Mouse (Mus musculus) heart, adult 2 months (tissue): ENCODE measurements around the gene Liph. TPM values are rescaled to one million over a fixed set of nuclear protein-coding genes. Genes with fewer than 3 reads are reported as not detected.

Experiments
- DNase-seq, 2 experiments: peaks; one replicate each; pipeline ENCODE4 v3.0.0; 2021
- H3K27ac ChIP-seq: fragments of 200-600 bp; 2 replicates; pipeline ENCODE4 v1.8.1; 2022
- H3K27me3 ChIP-seq: fragments of 200-500 bp; 2 replicates; pipeline ENCODE4 v1.6.1; 2012; ENCODE audit warnings: mild to moderate bottlenecking, low read length, inconsistent platforms, mixed read lengths; ENCODE audit not compliant: control insufficient read depth, insufficient read depth
- H3K36me3 ChIP-seq: fragments of 200-500 bp; 2 replicates; pipeline ENCODE4 v1.6.1; 2012; ENCODE audit warnings: low read length, inconsistent platforms; ENCODE audit not compliant: control insufficient read depth, insufficient read depth
- H3K4me1 ChIP-seq: fragments of 200-500 bp; 2 replicates; pipeline ENCODE4 v1.6.1; 2011; ENCODE audit warnings: low read length; ENCODE audit not compliant: control insufficient read depth, insufficient read depth
- H3K4me3 ChIP-seq: fragments of 200-600 bp; 2 replicates; pipeline ENCODE4 v1.8.1; 2022
- H3K79me2 ChIP-seq: fragments of 200-500 bp; replicated peaks from 2 replicates; pipeline ENCODE4 v1.6.1; 2012; ENCODE audit warnings: mild to moderate bottlenecking, inconsistent platforms, low read length, moderate library complexity, mixed read lengths; ENCODE audit not compliant: control insufficient read depth, insufficient read depth
- H3K9ac ChIP-seq: fragments of 200-500 bp; 2 replicates; pipeline ENCODE4 v1.6.1; 2012; ENCODE audit warnings: low read depth, mild to moderate bottlenecking, control low read depth, inconsistent platforms, low read length, mixed read lengths
- CTCF ChIP-seq: fragments of 200-600 bp; IDR thresholded peaks from 2 replicates; pipeline ENCODE4 v1.8.1; 2022; ENCODE audit warnings: antibody characterized with exemption, mild to moderate bottlenecking, moderate library complexity
- EP300 ChIP-seq: fragments of 200-500 bp; IDR thresholded peaks from 2 replicates; pipeline ENCODE4 v1.6.1; 2011; ENCODE audit warnings: low read depth, low read length, control low read depth; ENCODE audit not compliant: insufficient read depth
- POLR2A ChIP-seq: fragments of 200-500 bp; IDR thresholded peaks from 2 replicates; pipeline ENCODE4 v1.6.1; 2011; ENCODE audit warnings: mild to moderate bottlenecking, low read depth, low read length, control low read depth; ENCODE audit not compliant: insufficient read depth
- WGBS: fragments of 180-500 bp; shearing (Covaris S2); methylation state at CpG from one replicate; pipeline ENCODE4 v1.1.7; 2018; 5-methylcytosine and 5-hydroxymethylcytosine counted together
- intact Hi-C: fragments of 180-260 bp; cut with DNase I; formaldehyde crosslinking; loops from one replicate; pipeline ENCODE4 v1.15.1; 2025
- polyA plus RNA-seq: library from polyadenylated mRNA; depleted of rRNA; stranded (reverse); fragments of >200 nt; gene quantifications from 2 replicates; pipeline ENCODE4 v1.2.3, GENCODE M21; 2012
- total RNA-seq, 2 experiments: library from RNA; stranded (reverse); gene quantifications; 2 replicates each; pipeline ENCODE4 v1.2.3; 2021

Liph gene
- total and polyA plus RNA-seq, 3 experiments, result 0.20 TPM; not detected in 2

DNA sequence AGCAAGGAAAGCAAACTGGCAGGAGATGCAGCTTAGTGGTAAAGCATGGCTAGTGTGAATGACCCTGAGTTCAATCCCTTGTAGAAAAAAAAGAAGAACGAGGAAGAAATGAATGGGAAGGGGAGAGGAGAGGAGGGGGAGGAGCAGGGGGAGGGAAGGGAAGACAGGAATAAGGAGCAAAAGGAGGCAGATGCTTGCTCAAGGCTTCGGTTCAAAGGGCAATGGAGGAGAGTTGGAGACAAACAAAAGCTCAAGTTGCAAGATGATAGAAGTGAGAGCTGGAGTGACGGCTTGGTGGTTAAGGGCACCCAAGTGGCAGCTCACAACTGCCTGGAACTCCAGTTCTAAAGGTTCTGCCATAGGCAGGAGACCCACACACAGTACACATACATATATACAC, 9.3 kb downstream of the Liph start:
- no peak for DNase-seq
- Histone ChIP-seq H3K4me1 (no peaks in the 10 kb centered on the region), H3K36me3 (no peaks in the 10 kb centered on the region), H3K4me3 (no peak overlapping the region), H3K27ac (no peak overlapping the region), H3K9ac (no peak overlapping the region), H3K79me2 (no peaks in the 10 kb centered on the region), H3K27me3 (no peaks in the 10 kb centered on the region)
- intact Hi-C loops, result no loop called here
- WGBS, result 53% methylated on average over 3 of the region's 3 CpGs
- TF ChIP-seq EP300 (no peak), POLR2A (no peak), CTCF (no peak)

GRCm38 (mm10) chr16:21984091-21984490, 11.4 kb downstream of the Liph start:
- no peak for TF ChIP-seq EP300
- no peak for TF ChIP-seq CTCF
- TF ChIP-seq POLR2A, result no peak
- DNase-seq, result no peak

DNA sequence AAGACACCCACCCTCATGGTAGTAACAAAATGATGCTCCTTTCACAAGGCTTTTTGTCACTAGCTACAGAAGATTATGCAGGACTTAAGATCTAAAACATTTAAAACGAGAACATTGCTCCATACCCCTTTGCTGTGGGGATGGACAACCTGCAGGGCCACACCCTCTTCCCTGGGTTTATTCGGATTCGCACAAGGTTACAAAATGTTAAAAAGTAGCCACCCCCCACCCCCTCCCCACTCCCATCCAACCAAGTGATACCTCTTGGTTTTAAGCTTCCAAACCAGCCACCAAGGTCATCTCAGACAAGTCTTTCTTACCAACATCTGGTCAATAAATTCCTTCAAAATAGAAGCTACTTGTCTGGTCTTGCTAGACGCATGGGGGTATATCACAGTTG, 11.9 kb downstream of the Liph start:
- Histone ChIP-seq H3K4me3 (no peak overlapping the region), H3K79me2 (no peaks in the 10 kb centered on the region), H3K4me1 (no peaks in the 10 kb centered on the region), H3K9ac (no peak overlapping the region), H3K36me3 (no peaks in the 10 kb centered on the region), H3K27me3 (no peaks in the 10 kb centered on the region), H3K27ac (no peak overlapping the region)
- DNase-seq, result no peak
- TF ChIP-seq CTCF, result no peak
- TF ChIP-seq POLR2A, result no peak
- no peak for TF ChIP-seq EP300
- intact Hi-C loops, result no loop called here
- 87% methylated on average over 4 of the region's 4 CpGs for WGBS

More at GRCm38 (mm10) chr16:21984091-21984490, 11.4 kb downstream of the Liph start:
- H3K4me3 ChIP-seq, result no peak overlapping the region
- no peaks in the 10 kb centered on the region for H3K27me3 ChIP-seq
- no peaks in the 10 kb centered on the region for H3K36me3 ChIP-seq
- H3K79me2 ChIP-seq, result no peaks in the 10 kb centered on the region
- H3K27ac ChIP-seq, result no peak overlapping the region
- WGBS, result 84% methylated on average over 12 of the region's 12 CpGs
- no peaks in the 10 kb centered on the region for H3K4me1 ChIP-seq
- no peak overlapping the region for H3K9ac ChIP-seq
- intact Hi-C loops, result no loop called here

- DNase-seq, result no peak
- H3K4me3 ChIP-seq, result no peak overlapping the region
- H3K9ac ChIP-seq, result no peak overlapping the region
- TF ChIP-seq CTCF, result no peak
- TF ChIP-seq EP300, result no peak
- no peak for TF ChIP-seq POLR2A
- no peaks in the 10 kb centered on the region for H3K4me1 ChIP-seq
- WGBS, result 93% methylated on average over 9 of the region's 9 CpGs
- H3K27me3 ChIP-seq, result no peaks in the 10 kb centered on the region
- no peaks in the 10 kb centered on the region for H3K79me2 ChIP-seq
- intact Hi-C loops, result no loop called here
- H3K27ac ChIP-seq, result no peak overlapping the region
- H3K36me3 ChIP-seq, result no peaks in the 10 kb centered on the region
Measured at GRCm38 (mm10) chr16:21983146-21983545, 12.3 kb downstream of the Liph start.

DNA sequence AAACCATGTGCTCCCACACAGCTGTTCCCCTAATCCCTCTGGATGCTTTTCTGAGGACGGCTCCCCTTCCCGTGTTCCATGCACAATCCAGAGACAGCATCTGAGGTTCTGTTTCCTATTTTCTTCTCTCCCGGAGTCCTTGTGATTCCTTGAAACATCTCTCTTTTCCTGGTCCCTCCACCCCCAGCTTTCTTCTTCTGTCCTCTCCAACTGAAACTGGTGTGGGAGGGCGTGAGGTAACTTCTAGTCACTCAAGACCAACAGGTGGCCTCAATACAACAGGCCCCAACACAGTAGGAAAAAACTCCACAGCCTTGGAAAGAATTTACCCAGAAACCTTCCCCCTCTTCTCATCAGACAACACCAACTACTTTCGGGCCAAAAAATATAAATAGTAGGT, 18.1 kb downstream of the Liph start:
- no peaks in the 10 kb centered on the region for H3K36me3 ChIP-seq
- H3K79me2 ChIP-seq, result no peaks in the 10 kb centered on the region
- H3K4me3 ChIP-seq, result no peak overlapping the region
- no peak overlapping the region for H3K27ac ChIP-seq
- TF ChIP-seq POLR2A (no peak), EP300 (no peak), CTCF (no peak)
- no peak for DNase-seq
- no peaks in the 10 kb centered on the region for H3K27me3 ChIP-seq
- H3K9ac ChIP-seq, result no peak overlapping the region
- H3K4me1 ChIP-seq, result no peaks in the 10 kb centered on the region
- intact Hi-C loops, result no loop called here
- 68% methylated on average over 5 of the region's 5 CpGs for WGBS

DNA sequence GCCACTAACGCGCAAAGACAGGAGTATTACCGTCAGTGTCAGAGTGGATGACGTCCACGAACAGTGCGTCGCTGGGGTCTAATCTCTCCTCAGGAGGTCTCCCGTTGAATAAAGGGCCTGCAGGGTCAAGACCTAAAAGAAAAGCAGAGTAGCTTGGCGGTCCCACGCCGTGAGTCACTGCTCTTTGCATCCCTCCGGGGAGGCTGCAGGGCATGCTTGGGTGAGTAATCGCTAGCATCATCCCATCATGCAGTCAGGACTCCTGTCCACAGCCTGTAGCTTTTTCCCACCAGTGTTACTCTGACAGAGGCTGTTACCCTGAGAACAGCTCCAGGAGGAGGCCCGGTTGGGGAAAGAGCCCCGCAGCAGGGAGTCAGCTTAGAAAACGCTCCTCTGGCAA, 19.3 kb downstream of the Liph start:
- Histone ChIP-seq H3K79me2 (no peaks in the 10 kb centered on the region), H3K27ac (no peak overlapping the region), H3K27me3 (no peaks in the 10 kb centered on the region), H3K4me3 (no peak overlapping the region), H3K4me1 (no peaks in the 10 kb centered on the region), H3K36me3 (no peaks in the 10 kb centered on the region), H3K9ac (no peak overlapping the region)
- 11% methylated on average over 16 of the region's 16 CpGs for WGBS
- intact Hi-C loops, result no loop called here
- no peak for TF ChIP-seq EP300
- no peak for TF ChIP-seq POLR2A
- no peak for TF ChIP-seq CTCF
- no peak for DNase-seq
